Mouse (Mus musculus): ENCODE data around the gene Olfr194. TPM values are rescaled to one million over a fixed set of nuclear protein-coding genes. Genes with fewer than 3 reads are reported as not detected.

Olfr194 gene
- total RNA-seq (2023), result not detected

DNA sequence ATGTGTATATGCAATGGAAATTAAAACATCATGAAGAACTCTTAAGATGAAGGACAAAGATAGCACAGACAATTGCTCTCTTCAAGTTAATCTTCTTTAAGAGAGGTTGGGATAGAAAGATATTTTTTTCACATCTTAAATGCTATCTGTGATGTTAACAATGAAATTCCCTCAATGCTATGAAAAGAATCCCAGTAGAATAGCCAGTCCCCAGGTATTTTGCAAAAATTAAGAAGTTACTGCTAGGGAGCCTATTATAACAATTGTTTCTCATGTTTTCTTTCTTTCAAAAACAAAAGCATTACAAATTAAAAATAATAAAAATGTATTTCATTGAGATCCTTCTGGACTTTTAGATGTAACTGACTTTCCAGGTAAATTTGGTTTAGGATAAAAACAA lies at the start of gene Olfr194:
Gene Olfr194, minus strand, starts transcription at position 101 of the 400 bp plus-strand sequence.

DNA sequence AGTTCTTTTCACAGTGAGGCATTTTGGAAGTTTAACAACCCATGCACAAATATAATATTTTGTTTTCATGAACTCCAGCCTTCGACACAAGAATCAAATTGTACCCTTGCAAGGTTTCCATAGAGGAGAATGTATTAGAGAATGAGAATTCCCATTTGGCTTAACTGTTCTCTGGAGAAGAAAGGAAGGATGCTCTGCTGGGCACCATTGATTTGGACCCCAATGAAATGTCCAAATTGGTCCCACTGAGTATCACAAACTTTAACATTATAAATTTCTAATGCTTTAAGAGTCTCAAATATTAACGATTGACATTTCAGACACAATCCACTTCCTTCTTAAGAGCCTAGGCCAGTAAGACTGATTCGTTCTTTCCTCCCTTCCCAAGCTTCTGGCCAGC lies 49.5 kb upstream of the Olfr194 start, which contains the start of gene Olfr196:
Gene Olfr196, minus strand, starts transcription at position 101 of the 400 bp plus-strand sequence.

DNA sequence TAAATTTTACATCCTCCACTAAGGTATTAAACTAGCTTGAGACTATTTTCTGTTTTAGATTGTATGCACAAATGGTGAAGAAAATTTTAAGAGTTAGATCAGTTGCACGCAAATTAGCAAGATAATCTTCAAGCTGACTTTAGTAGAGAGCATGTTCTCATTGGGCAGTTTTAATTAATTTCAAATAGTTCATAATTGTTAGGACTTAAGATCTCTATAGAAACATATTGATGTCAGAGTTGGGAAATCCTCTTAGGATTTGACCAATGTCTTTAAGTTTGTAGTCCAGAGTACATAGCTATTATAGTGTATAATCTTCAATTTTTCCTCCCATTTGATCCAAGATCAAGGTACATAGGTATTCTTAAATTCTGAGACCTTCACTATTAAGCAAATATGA lies 25.9 kb upstream of the Olfr194 start, which contains the start of gene Olfr195:
Gene Olfr195, plus strand, starts transcription at position 301 of the 400 bp plus-strand sequence.

DNA sequence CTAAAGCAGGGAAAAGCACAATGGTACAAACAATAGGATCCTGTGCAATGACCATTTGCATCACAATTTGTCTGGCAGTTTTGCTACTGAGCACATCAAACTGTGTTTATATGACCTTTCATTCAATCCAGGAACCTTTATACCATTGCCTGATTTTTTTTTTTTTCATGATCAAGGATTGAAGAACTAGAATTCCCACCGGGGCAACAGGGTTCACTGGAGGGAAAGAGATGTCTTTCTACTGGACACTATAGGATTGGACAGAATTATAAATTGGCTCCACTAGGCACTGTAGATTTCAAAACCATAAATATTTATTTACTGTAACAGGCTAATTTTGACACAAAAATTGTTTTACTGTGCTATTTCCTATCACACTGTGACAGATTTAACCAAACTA lies 9.1 kb downstream of the Olfr194 start, which contains the start of gene Olfr193:
Gene Olfr193, minus strand, starts transcription at position 101 of the 400 bp plus-strand sequence.

DNA sequence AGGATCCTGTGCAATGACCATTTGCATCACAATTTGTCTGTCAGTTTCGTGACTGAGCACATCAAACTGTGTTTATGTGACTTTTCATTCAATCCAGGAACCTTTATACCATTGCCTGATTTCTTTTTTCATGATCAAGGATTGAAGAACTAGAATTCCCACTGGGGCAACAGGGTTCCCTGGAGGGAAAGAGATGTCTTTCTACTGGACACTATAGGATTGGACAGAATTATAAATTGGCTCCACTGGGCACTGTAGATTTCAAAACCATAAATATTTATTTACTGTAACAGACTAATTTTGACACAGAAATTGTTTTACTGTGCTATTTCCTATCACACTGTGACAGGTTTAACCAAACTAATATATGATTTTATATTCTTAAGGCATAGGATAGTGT lies 31.1 kb downstream of the Olfr194 start, which contains the start of gene Olfr191:
Gene Olfr191, minus strand, starts transcription at position 101 of the 400 bp plus-strand sequence.

DNA sequence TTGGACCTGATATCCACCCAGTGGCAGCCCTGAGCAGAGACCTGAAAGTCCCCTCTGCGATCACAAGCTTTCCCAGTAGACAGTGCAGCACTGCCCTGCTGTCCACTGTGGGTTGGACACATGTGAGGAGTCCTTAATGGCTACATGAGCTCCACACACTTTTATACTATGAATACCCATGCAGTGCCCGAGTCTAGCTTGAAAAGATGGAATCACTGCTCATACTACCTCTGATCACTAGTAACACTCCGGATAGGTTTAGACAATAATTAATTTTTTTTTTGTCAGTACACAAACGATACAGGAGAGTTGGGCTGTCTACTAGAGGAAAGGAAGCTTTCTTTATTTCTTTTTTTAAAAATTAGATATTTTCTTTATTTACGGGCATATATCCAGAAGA lies 43.0 kb downstream of the Olfr194 start, which contains the start of gene Olfr190:
Gene Olfr190, minus strand, starts transcription at position 101 of the 400 bp plus-strand sequence.

Other genes with a start within 250 kb of the Olfr194 start
- gene Olfr177, start 246.3 kb downstream of the Olfr194 start, total RNA-seq (2023), result not detected
- not detected for gene Olfr178, start 229.0 kb downstream of the Olfr194 start, total RNA-seq (2023)
- gene Olfr181, start 192.3 kb downstream of the Olfr194 start, total RNA-seq (2023), result not detected
- gene Olfr180, start 191.7 kb downstream of the Olfr194 start, total RNA-seq (2023), result not detected
- gene Olfr183, start 125.7 kb downstream of the Olfr194 start, total RNA-seq (2023), result not detected
- gene Olfr186, start 90.8 kb downstream of the Olfr194 start, total RNA-seq (2023), result not detected
- gene Olfr187, start 81.3 kb downstream of the Olfr194 start, total RNA-seq (2023), result not detected
- not detected for gene Olfr190, start 43.1 kb downstream of the Olfr194 start, total RNA-seq (2023)
- gene Olfr191, start 31.2 kb downstream of the Olfr194 start, total RNA-seq (2023), result not detected
- gene Olfr193, start 9.2 kb downstream of the Olfr194 start, total RNA-seq (2023), result not detected
- not detected for gene Olfr195, start 26.0 kb upstream of the Olfr194 start, total RNA-seq (2023)
- not detected for gene Olfr196, start 49.4 kb upstream of the Olfr194 start, total RNA-seq (2023)
- not detected for gene Olfr198, start 82.5 kb upstream of the Olfr194 start, total RNA-seq (2023)
- not detected for gene Olfr199, start 98.7 kb upstream of the Olfr194 start, total RNA-seq (2023)
- gene Olfr201, start 151.6 kb upstream of the Olfr194 start, total RNA-seq (2023), result not detected
- not detected for gene Olfr202, start 165.7 kb upstream of the Olfr194 start, total RNA-seq (2023)
- not detected for gene Olfr203, start 177.8 kb upstream of the Olfr194 start, total RNA-seq (2023)
- not detected for gene Olfr204, start 197.2 kb upstream of the Olfr194 start, total RNA-seq (2023)
- gene Olfr205, start 210.1 kb upstream of the Olfr194 start, total RNA-seq (2023), result not detected
- gene Olfr206, start 228.2 kb upstream of the Olfr194 start, total RNA-seq (2023), result not detected
- not detected for gene Olfr209, start 242.9 kb upstream of the Olfr194 start, total RNA-seq (2023)